Mouse (Mus musculus) forebrain, embryonic 16.5 days (tissue): Measurements from ENCODE around the gene Mrpl44. TPM values are rescaled to one million over a fixed set of nuclear protein-coding genes. Genes with fewer than 3 reads are reported as not detected.
A peak's percentile ranks its signal among the peaks of the same experiment; 100 is the strongest.

ENCODE experiments used
- ATAC-seq: fragments of 200-750 bp; cut with Nextera tagmentation; 2 replicates; pipeline ENCODE4 v1.8.0; 2017; ENCODE audit warnings: mild to moderate bottlenecking, moderate library complexity
- H3K27ac ChIP-seq: fragments of 300-500 bp; sonication (generic); 2 replicates; pipeline ENCODE4 v1.5.1; 2014; ENCODE audit warnings: low read length, control low read depth
- H3K27me3 ChIP-seq: fragments of 300-500 bp; sonication (generic); replicated peaks from 2 replicates; pipeline ENCODE4 v1.6.1; 2014; ENCODE audit warnings: low read length; ENCODE audit not compliant: control insufficient read depth, insufficient read depth
- H3K36me3 ChIP-seq: fragments of 300-500 bp; sonication (generic); 2 replicates; pipeline ENCODE4 v1.6.1; 2014; ENCODE audit not compliant: control insufficient read depth, insufficient read depth
- H3K4me1 ChIP-seq: fragments of 300-500 bp; sonication (generic); replicated peaks from 2 replicates; pipeline ENCODE4 v1.6.1; 2014; ENCODE audit warnings: low read length; ENCODE audit not compliant: control insufficient read depth, insufficient read depth
- H3K4me2 ChIP-seq: fragments of 300-500 bp; sonication (generic); 2 replicates; pipeline ENCODE4 v1.6.1; 2014; ENCODE audit warnings: mild to moderate bottlenecking, low read length, control low read depth
- H3K4me3 ChIP-seq: fragments of 300-500 bp; sonication (generic); replicated peaks from 2 replicates; pipeline ENCODE4 v1.5.1; 2014; ENCODE audit warnings: mild to moderate bottlenecking, low read length, control low read depth
- H3K9ac ChIP-seq: fragments of 300-500 bp; sonication (generic); replicated peaks from 2 replicates; pipeline ENCODE4 v1.6.1; 2014; ENCODE audit warnings: low read depth, low read length, control low read depth
- H3K9me3 ChIP-seq: fragments of 300-500 bp; sonication (generic); 2 replicates; pipeline ENCODE4 v1.6.1; 2016; ENCODE audit warnings: low read length; ENCODE audit not compliant: control insufficient read depth
- WGBS: fragments of 180-500 bp; shearing (Covaris S2); extraction: QIAGEN DNeasy Blood & Tissue Kit; methylation state at CpG from one replicate; pipeline ENCODE4 v1.1.7; 2014; 5-methylcytosine and 5-hydroxymethylcytosine counted together
- polyA plus RNA-seq: library from polyadenylated mRNA; unstranded; fragments of >200 nt; fragmentation: Nextera tagmentation; extraction: Ambion mirVana; gene quantifications from 2 replicates; pipeline ENCODE4 v1.2.1, GENCODE M21; 2015

Gene Mrpl44
- polyA plus RNA-seq, 1 experiment from 2014 or later, result 44.3 TPM

- H3K27me3 ChIP-seq, result no peaks in the 10 kb centered on the region
- H3K4me2 ChIP-seq, result no peak overlapping the region
- WGBS, result 86% methylated on average over 7 of the region's 7 CpGs
Measured at GRCm38 (mm10) chr1:79752015-79752695, 23.7 kb upstream of the Mrpl44 start.

GRCm38 (mm10) chr1:79752714-79753340, 23.0 kb upstream of the Mrpl44 start:
- ATAC-seq, result no peak
- Histone ChIP-seq H3K36me3 (peaks cover 2% of the 10 kb centered on the region; the same call in 1 of the 2 replicates), H3K4me1 (no peaks in the 10 kb centered on the region; the same call in 1 of the 2 replicates)

More at GRCm38 (mm10) chr1:79752015-79752695, 23.7 kb upstream of the Mrpl44 start:
- Histone ChIP-seq H3K9ac (no peak overlapping the region), H3K9me3 (no peaks in the 10 kb centered on the region), H3K27ac (no peak overlapping the region), H3K36me3 (peaks cover 2% of the 10 kb centered on the region; the same call in 1 of the 2 replicates), H3K4me3 (no peak overlapping the region), H3K4me1 (no peaks in the 10 kb centered on the region; the same call in 1 of the 2 replicates)
- ATAC-seq, result no peak

GRCm38 (mm10) chr1:79753456-79753855, 22.4 kb upstream of the Mrpl44 start:
- Histone ChIP-seq H3K4me3 (no peak overlapping the region), H3K9me3 (no peaks in the 10 kb centered on the region), H3K4me1 (no peaks in the 10 kb centered on the region; the same call in 1 of the 2 replicates), H3K4me2 (no peak overlapping the region), H3K36me3 (peaks cover 2% of the 10 kb centered on the region; the same call in 1 of the 2 replicates), H3K27me3 (no peaks in the 10 kb centered on the region), H3K9ac (no peak overlapping the region), H3K27ac (no peak overlapping the region)
- WGBS, result 92% methylated on average over 3 of the region's 3 CpGs
- ATAC-seq, result no peak

More at GRCm38 (mm10) chr1:79752714-79753340, 23.0 kb upstream of the Mrpl44 start:
- no peak overlapping the region for H3K4me2 ChIP-seq
- H3K27ac ChIP-seq, result no peak overlapping the region
- WGBS, result 91% methylated on average over 4 of the region's 4 CpGs
- no peak overlapping the region for H3K9ac ChIP-seq
- no peaks in the 10 kb centered on the region for H3K27me3 ChIP-seq
- no peaks in the 10 kb centered on the region for H3K9me3 ChIP-seq
- H3K4me3 ChIP-seq, result no peak overlapping the region

GRCm38 (mm10) chr1:79754936-79755335, 20.9 kb upstream of the Mrpl44 start:
- ATAC-seq, result no peak
- H3K36me3 ChIP-seq, result peaks cover 2% of the 10 kb centered on the region; the same call in 1 of the 2 replicates
- no peak overlapping the region for H3K27ac ChIP-seq
- H3K4me2 ChIP-seq, result no peak overlapping the region
- no peak overlapping the region for H3K4me3 ChIP-seq
- 86% methylated on average over 3 of the region's 3 CpGs for WGBS
- H3K9ac ChIP-seq, result no peak overlapping the region
- no peaks in the 10 kb centered on the region for H3K27me3 ChIP-seq
- H3K9me3 ChIP-seq, result no peaks in the 10 kb centered on the region
- peaks cover 11% of the 10 kb centered on the region for H3K4me1 ChIP-seq

- 74% methylated on average over 2 of the region's 2 CpGs for WGBS
- no peak for ATAC-seq
- Histone ChIP-seq H3K4me3 (no peak overlapping the region), H3K4me1 (peaks cover 13% of the 10 kb centered on the region), H3K9me3 (no peaks in the 10 kb centered on the region), H3K9ac (no peak overlapping the region), H3K27me3 (no peaks in the 10 kb centered on the region), H3K27ac (no peak overlapping the region), H3K4me2 (no peak overlapping the region), H3K36me3 (peaks cover 2% of the 10 kb centered on the region; the same call in 1 of the 2 replicates)
Measured at GRCm38 (mm10) chr1:79755376-79755775, 20.4 kb upstream of the Mrpl44 start.

- H3K4me3 ChIP-seq, result no peak overlapping the region
- no peaks in the 10 kb centered on the region for H3K9me3 ChIP-seq
- peaks cover 19% of the 10 kb centered on the region for H3K4me1 ChIP-seq
- H3K36me3 ChIP-seq, result peaks cover 2% of the 10 kb centered on the region; the same call in 1 of the 2 replicates
- H3K9ac ChIP-seq, result no peak overlapping the region
- no peak for ATAC-seq
- H3K27me3 ChIP-seq, result no peaks in the 10 kb centered on the region
- no peak overlapping the region for H3K27ac ChIP-seq
- no peak overlapping the region for H3K4me2 ChIP-seq
- 94% methylated on average over 5 of the region's 5 CpGs for WGBS
Measured at GRCm38 (mm10) chr1:79756417-79756816, 19.4 kb upstream of the Mrpl44 start.

- H3K4me3 ChIP-seq, result no peak overlapping the region
- 73% methylated on average over 7 of the region's 7 CpGs for WGBS
Measured at GRCm38 (mm10) chr1:79757161-79757560, 18.7 kb upstream of the Mrpl44 start.

GRCm38 (mm10) chr1:79757597-79757996, 18.2 kb upstream of the Mrpl44 start:
- H3K4me2 ChIP-seq, result no peak overlapping the region
- H3K27me3 ChIP-seq, result no peaks in the 10 kb centered on the region
- peaks cover 25% of the 10 kb centered on the region for H3K4me1 ChIP-seq
- no peaks in the 10 kb centered on the region for H3K36me3 ChIP-seq
- H3K9me3 ChIP-seq, result no peaks in the 10 kb centered on the region
- 69% methylated on average over 4 of the region's 4 CpGs for WGBS
- ATAC-seq, result no peak
- H3K27ac ChIP-seq, result no peak overlapping the region
- H3K9ac ChIP-seq, result no peak overlapping the region
- no peak overlapping the region for H3K4me3 ChIP-seq

More at GRCm38 (mm10) chr1:79757161-79757560, 18.7 kb upstream of the Mrpl44 start:
- no peak for ATAC-seq
- Histone ChIP-seq H3K27me3 (no peaks in the 10 kb centered on the region), H3K4me2 (no peak overlapping the region), H3K4me1 (peaks cover 21% of the 10 kb centered on the region), H3K9ac (no peak overlapping the region), H3K36me3 (no peaks in the 10 kb centered on the region), H3K9me3 (no peaks in the 10 kb centered on the region), H3K27ac (no peak overlapping the region)

- no peak overlapping the region for H3K4me2 ChIP-seq
- H3K27me3 ChIP-seq, result no peaks in the 10 kb centered on the region
- no peak overlapping the region for H3K4me3 ChIP-seq
- no peaks in the 10 kb centered on the region for H3K36me3 ChIP-seq
- 0 out of 2 replicates have a peak overlapping the region, but pooled peaks have one; percentile 22 for H3K9ac ChIP-seq
- no peaks in the 10 kb centered on the region for H3K9me3 ChIP-seq
- no peak for ATAC-seq
- no peak overlapping the region for H3K27ac ChIP-seq
- 50% methylated on average over 2 of the region's 2 CpGs for WGBS
- H3K4me1 ChIP-seq, result peaks cover 25% of the 10 kb centered on the region
Measured at GRCm38 (mm10) chr1:79759006-79759405, 16.8 kb upstream of the Mrpl44 start.
